Mouse (Mus musculus): ENCODE measurements around the gene Fam83e.

GRCm38 (mm10) chr7:45771101-45771500 lies 50.1 kb downstream of the Fam83e start:
- TF ChIP-seq POLR2A (IDR thresholded peaks at IDR 0.05; ENCODE audit: borderline replicate concordance, insufficient read depth, low read length) (no peak), CTCF (IDR thresholded peaks at IDR 0.05; ENCODE audit: borderline replicate concordance, insufficient read depth, low read depth, low read length) (no peak)
